Mouse (Mus musculus) cerebellum, adult 2 months (tissue): ENCODE results near the gene Aox1. TPM values are rescaled to one million over a fixed set of nuclear protein-coding genes. Genes with fewer than 3 reads are reported as not detected.

ENCODE experiments used
- DNase-seq, 2 experiments: peaks; one replicate each; pipeline ENCODE4 v3.0.0; 2021
- H3K27ac ChIP-seq: fragments of 200-500 bp; 2 replicates; pipeline ENCODE4 v1.5.1; 2012; ENCODE audit warnings: low read length, control low read depth, inconsistent platforms; ENCODE audit not compliant: insufficient read depth
- H3K27me3 ChIP-seq: fragments of 200-500 bp; 2 replicates; pipeline ENCODE4 v1.6.1; 2012; ENCODE audit warnings: inconsistent platforms, mild to moderate bottlenecking, low read length, moderate library complexity; ENCODE audit not compliant: control insufficient read depth, insufficient read depth
- H3K4me1 ChIP-seq: fragments of 200-500 bp; 2 replicates; pipeline ENCODE4 v1.6.1; 2011; ENCODE audit warnings: low read length; ENCODE audit not compliant: control insufficient read depth, insufficient read depth
- H3K4me3 ChIP-seq: fragments of 200-500 bp; replicated peaks from 2 replicates; pipeline ENCODE3; 2011; ENCODE audit warnings: mild to moderate bottlenecking, low read depth, low read length, control low read depth; ENCODE audit not compliant: insufficient read depth
- CTCF ChIP-seq: fragments of 200-500 bp; IDR thresholded peaks from 2 replicates; pipeline ENCODE4 v1.5.1; 2011; ENCODE audit warnings: low read depth, mild to moderate bottlenecking, control low read depth, low read length, moderate library complexity, borderline replicate concordance; ENCODE audit not compliant: insufficient read depth
- POLR2A ChIP-seq: fragments of 200-500 bp; IDR thresholded peaks from 2 replicates; pipeline ENCODE4 v1.6.1; 2011; ENCODE audit warnings: low read length, control low read depth, borderline replicate concordance; ENCODE audit not compliant: insufficient read depth
- WGBS: fragments of 180-500 bp; shearing (Covaris S2); methylation state at CpG from one replicate; pipeline ENCODE4 v1.1.7; 2018; 5-methylcytosine and 5-hydroxymethylcytosine counted together
- polyA plus RNA-seq: library from polyadenylated mRNA; depleted of rRNA; stranded (reverse); fragments of >200 nt; gene quantifications from 2 replicates; pipeline ENCODE4 v1.2.3, GENCODE M21; 2012

The Aox1 gene
- polyA plus RNA-seq, 1 experiment, result 5.1 TPM

DNA sequence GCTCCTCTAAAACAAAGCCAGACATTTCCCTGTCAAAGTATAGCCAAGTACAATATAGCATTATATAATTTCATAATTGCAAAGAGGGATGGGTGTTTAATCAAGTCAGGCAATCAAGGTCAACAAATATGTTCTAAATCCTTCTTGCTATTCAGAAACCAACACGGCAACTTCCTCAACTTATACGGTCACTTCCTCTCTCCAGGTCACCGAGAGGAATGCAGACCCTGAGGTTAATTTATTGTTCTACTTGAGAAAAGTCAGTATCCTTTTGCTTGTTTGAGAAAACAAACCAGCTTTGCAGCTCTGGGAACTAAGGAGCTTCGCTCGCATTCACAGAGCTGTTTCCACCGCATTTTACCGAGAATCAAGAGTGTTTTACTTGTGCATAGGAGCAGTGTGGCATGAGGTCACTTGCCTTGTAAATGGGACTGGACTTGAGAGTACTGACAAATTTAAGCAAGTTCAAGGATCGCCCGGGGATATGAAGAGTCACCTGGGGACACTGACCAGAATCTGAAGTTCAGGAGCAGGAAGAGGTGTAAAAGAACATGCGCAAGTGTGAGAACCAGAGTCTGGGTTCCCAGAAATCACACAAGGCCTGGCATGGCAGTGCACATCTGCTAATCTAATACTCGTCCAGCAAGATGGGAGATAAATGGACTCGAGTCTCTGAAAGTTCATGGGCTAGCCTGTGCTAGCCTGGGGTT, 85.1 kb downstream of the Aox1 start:
- no peak for DNase-seq
- H3K4me3 ChIP-seq, result no peak overlapping the region
- no peaks in the 10 kb centered on the region for H3K27me3 ChIP-seq
- no peak overlapping the region for H3K27ac ChIP-seq
- WGBS, result 84% methylated on average over 12 of the region's 12 CpGs
- H3K4me1 ChIP-seq, result no peaks in the 10 kb centered on the region
- TF ChIP-seq POLR2A, result no peak
- TF ChIP-seq CTCF, result no peak

DNA sequence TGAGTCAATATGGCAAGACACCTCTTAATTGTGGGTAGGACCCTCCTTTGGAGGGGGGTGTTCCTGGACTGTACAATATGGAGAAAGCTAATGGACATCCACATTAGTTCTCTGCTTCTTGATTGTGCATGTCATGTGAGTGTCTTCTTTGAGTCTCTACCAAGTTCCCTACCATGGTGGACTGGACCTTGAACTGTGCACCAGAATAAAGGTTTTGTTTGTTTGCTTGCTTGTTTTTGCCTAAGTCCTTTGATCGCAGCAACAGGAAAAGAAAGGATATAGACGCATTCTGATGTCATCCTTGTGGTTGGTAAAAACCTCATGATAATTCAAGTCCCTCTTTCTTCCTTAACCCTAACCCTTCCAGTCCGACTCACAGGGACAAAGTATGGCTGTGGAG, 88.5 kb downstream of the Aox1 start:
- Histone ChIP-seq H3K4me1 (no peaks in the 10 kb centered on the region), H3K27me3 (no peaks in the 10 kb centered on the region), H3K27ac (no peak overlapping the region), H3K4me3 (no peak overlapping the region)
- WGBS, result 89% methylated on average over 3 of the region's 3 CpGs
- TF ChIP-seq CTCF (no peak), POLR2A (no peak)
- no peak for DNase-seq

DNA sequence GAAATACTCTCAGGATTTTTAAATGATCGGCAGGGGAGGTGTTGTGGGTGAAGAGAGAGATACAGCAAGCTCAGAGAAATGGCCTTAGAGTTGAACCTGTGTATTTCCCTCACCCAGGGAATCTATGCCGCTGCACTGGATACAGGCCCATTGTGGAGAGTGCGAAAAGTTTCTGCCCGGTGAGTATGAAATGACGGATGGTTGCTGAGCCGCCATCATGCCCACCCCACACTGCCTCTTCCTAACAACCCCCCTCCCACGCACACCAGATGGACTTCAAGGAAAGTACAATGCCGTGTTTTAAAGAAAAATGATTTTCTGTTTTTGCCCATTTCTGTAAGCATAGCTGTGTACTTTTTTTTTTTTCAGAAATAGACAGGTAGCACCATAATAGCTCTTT, 95.2 kb downstream of the Aox1 start:
- Histone ChIP-seq H3K4me3 (no peak overlapping the region), H3K4me1 (no peaks in the 10 kb centered on the region), H3K27ac (no peak overlapping the region), H3K27me3 (no peaks in the 10 kb centered on the region)
- no peak for DNase-seq
- WGBS, result 78% methylated on average over 8 of the region's 8 CpGs
- no peak for TF ChIP-seq POLR2A
- TF ChIP-seq CTCF, result no peak

DNA sequence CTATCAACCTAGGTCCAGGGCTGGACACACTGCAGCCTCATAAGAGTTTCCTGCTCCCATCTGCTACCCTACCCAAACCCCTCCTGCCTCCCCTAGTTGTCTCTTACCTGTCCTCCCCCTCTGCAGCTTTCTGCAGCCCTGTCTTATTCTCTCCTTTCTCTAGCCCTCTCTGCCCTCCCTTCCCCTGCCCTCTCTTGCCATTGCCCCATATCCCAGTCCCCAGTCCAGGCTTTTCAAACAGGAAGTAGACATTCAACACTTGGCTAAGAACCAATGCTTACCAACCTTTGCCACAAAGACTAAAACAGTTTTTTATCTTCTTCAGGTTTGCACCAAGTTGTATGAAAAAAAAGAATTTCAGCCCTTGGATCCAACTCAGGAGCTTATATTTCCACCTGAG, 108.2 kb downstream of the Aox1 start:
- no peak for DNase-seq
- Histone ChIP-seq H3K4me3 (no peak overlapping the region), H3K27ac (no peak overlapping the region), H3K27me3 (no peaks in the 10 kb centered on the region), H3K4me1 (no peaks in the 10 kb centered on the region)
- TF ChIP-seq CTCF (no peak), POLR2A (no peak)

DNA sequence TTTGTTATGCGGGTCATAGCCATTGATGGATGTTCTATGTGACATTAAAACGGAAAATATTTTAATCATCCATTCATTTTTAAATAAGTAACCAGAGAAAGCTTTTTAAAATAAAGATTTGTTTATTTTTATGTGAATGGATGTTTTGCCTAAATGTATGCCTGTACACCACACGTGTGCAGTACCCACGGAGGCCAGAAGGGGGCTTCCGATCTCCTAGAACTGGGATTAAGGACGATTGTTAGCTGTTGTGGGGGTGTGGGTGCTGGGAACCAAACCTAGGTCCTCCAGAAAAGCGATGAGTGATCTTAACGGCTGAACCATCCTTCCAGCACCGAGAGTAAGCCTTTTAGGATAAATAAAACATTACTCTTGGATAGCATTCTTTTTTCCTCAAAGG, 109.3 kb downstream of the Aox1 start:
- peaks cover under 1% of the 10 kb centered on the region; the same call in 1 of the 2 replicates for H3K4me1 ChIP-seq
- H3K4me3 ChIP-seq, result no peak overlapping the region
- DNase-seq, result no peak
- H3K27me3 ChIP-seq, result no peaks in the 10 kb centered on the region
- TF ChIP-seq POLR2A (no peak), CTCF (no peak)
- WGBS, result 96% methylated on average over 9 of the region's 9 CpGs
- H3K27ac ChIP-seq, result no peak overlapping the region

DNA sequence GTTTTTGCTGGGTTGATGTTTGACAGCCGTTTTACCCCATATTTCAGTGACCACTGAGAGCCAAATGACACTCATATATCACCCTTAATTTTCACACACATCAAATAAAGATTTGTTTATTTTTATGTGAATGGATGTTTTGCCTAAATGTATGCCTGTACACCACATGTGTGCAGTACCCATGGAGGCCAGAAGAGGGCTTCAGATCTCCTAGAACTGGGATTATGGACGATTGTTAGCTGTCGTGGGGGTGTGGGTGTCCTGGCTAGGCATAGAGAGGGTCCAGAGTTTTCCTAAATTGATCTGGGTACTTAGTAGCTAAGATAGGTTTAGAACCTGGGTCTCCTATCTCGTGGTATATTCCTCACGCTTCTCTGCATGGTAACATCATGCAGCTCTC, 110.9 kb downstream of the Aox1 start:
- no peak overlapping the region for H3K27ac ChIP-seq
- peaks cover 5% of the 10 kb centered on the region; the same call in 1 of the 2 replicates for H3K4me1 ChIP-seq
- no peaks in the 10 kb centered on the region for H3K27me3 ChIP-seq
- DNase-seq, result no peak
- WGBS, result 79% methylated on average over 5 of the region's 5 CpGs
- H3K4me3 ChIP-seq, result no peak overlapping the region
- TF ChIP-seq CTCF (no peak), POLR2A (no peak)

DNA sequence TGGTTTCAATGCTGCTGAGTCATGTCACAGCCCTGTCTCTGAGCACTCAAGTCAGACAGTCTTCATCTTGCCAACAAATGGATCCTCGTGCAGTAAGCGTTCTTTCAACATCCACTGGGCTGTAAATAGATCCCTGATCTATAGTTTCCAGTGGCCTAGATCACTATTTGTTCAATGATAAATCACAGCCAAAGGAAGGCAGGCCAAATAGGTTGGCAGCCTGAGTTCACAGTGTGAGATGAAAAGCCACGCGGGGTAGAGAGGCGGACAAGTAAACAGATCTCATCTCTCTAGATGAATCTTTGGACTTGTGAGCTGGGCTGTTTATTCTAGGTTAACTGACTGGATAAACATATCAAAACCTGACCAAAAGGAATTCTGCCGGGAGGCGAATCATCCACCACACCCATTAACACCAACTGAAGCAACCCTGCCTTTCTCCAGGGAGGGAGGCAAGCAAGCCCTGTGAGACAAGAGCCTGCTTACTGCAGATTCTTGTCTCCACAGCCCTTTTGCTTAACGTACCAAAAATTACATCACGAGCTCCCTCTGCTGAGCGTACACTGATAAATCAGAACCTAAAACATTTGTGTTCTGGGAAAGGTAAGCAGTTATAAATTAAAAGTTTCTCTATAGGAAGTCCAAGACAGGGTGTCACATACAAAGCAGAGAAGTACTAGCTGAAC, 114.8 kb downstream of the Aox1 start:
- WGBS, result 30% methylated on average over 10 of the region's 10 CpGs
- no peaks in the 10 kb centered on the region for H3K27me3 ChIP-seq
- no peak overlapping the region for H3K4me3 ChIP-seq
- no peak overlapping the region for H3K27ac ChIP-seq
- peak; percentile 26 to 33 for DNase-seq
- TF ChIP-seq POLR2A, result no peak
- TF ChIP-seq CTCF, result peak; percentile 18; the same call in 1 of the 2 replicates
- peaks cover 5% of the 10 kb centered on the region; the same call in 1 of the 2 replicates for H3K4me1 ChIP-seq

DNA sequence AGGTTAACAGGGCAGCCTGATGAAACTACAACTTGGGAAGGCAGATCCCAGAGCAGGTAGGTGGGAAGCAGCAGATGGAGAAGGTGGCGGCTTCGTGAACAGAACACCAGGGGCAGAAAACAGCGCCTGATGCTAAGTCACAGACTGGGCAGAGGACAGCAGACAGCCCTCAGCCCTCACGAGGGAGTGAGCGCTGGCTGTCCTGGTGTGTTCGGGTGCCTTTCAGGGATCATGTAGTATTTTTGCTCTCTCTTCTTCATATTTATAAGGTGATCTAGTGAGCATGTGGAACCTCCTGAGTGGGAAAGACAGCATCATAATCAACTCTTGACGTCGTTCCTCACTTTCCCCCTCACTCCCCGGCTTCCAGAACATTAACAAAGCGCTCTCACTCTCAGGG, 116.3 kb downstream of the Aox1 start:
- no peak for DNase-seq
- 86% methylated on average over 10 of the region's 10 CpGs for WGBS

More for the DNA sequence above, 116.3 kb downstream of the Aox1 start:
- no peak for TF ChIP-seq CTCF
- no peak for TF ChIP-seq POLR2A
- Histone ChIP-seq H3K27ac (no peak overlapping the region), H3K4me3 (no peak overlapping the region), H3K27me3 (no peaks in the 10 kb centered on the region), H3K4me1 (peaks cover 5% of the 10 kb centered on the region; the same call in 1 of the 2 replicates)
